Mouse (Mus musculus): ENCODE measurements around the gene Pif1. TPM values are rescaled to one million over a fixed set of nuclear protein-coding genes. Genes with fewer than 3 reads are reported as not detected.

Pif1 gene
- total and polyA plus RNA-seq, 3 experiments = 11.2 to 14.5 (median 12.2) TPM

DNA sequence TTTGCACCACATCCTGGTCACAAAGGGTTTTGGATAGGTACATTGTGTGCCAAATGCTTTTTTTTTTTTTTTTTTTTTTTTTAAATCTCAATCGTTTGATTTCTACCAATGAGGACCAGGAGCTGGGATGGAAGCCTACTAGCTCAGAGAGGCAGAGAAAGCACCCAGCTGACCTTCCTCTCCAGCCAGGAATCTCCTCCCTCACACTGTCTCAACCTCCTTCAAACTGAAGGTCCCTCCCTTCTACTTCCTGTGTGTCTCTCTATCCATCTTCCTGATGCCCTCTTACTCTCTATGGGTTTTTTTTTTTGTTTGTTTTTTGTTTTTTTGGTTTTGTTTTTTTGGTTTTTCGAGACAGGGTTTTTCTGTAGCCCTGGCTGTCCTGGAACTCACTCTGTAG is 14.0 kb downstream of the Pif1 start:
- Histone ChIP-seq H3K27me3 (replicated peaks) (no peaks in the 10 kb centered on the region), H3K79me2 (replicated peaks; ENCODE audit: control insufficient read depth, extremely low read depth, insufficient read depth, poor library complexity, severe bottlenecking) (no peaks in the 10 kb centered on the region), H3K4me2 (ENCODE audit: insufficient read depth, low read depth, poor library complexity, severe bottlenecking) (no peak overlapping the region), H3K9ac (ENCODE audit: insufficient read depth, low read depth) (no peak overlapping the region), H3K36me3 (replicated peaks in 1 of 2; ENCODE audit: control insufficient read depth in 1 of 2, insufficient read depth in 1 of 2, low read length in 1 of 2) (peaks cover 0 to 5% of the 10 kb centered on the region in 2 experiments), H3K9me3 (replicated peaks; ENCODE audit: low read length) (no peaks in the 10 kb centered on the region), H3K4me3 (replicated peaks in 1 of 3; ENCODE audit: low read depth in 2 of 3, low read length in 2 of 3, poor library complexity in 1 of 3) (no peak overlapping the region), H3K27ac (ENCODE audit: insufficient read depth, low read depth) (no peak overlapping the region), H3K4me1 (ENCODE audit: control insufficient read depth in 1 of 2, insufficient read depth in 2 of 2) (no peaks in the 10 kb centered on the region)
- dilution Hi-C loops (cut with MboI; ENCODE audit: extremely low pct_ligation_motif_present, extremely low pct_unique_long_range_greater_than_20kb, low sequenced_read_pairs) = no loop called here
- TF ChIP-seq ZC3H11A (IDR thresholded peaks at IDR 0.05; ENCODE audit: low read depth, low read length) = no peak
- TF ChIP-seq TCF12 (IDR thresholded peaks at IDR 0.05; ENCODE audit: low read depth, low read length) = no peak
- 0 out of 2 replicates have a peak, but pooled peaks have one; percentile 19 for TF ChIP-seq ZNF384 (IDR thresholded peaks at IDR 0.05; ENCODE audit: low read depth, low read length)
- TF ChIP-seq ELF1 (IDR thresholded peaks at IDR 0.05; ENCODE audit: low read depth, low read length) = no peak
- in situ Hi-C loops (cut with MboI; ENCODE audit: low pct_ligation_motif_present, low pct_unique_long_range_greater_than_20kb, low sequenced_read_pairs) = loop anchor here (10.0 kb wide), 1 partner anchor 244 kb away; no protein-coding TSS in a partner anchor
- DNase-seq (ENCODE audit: extremely low read depth) = no peak

DNA sequence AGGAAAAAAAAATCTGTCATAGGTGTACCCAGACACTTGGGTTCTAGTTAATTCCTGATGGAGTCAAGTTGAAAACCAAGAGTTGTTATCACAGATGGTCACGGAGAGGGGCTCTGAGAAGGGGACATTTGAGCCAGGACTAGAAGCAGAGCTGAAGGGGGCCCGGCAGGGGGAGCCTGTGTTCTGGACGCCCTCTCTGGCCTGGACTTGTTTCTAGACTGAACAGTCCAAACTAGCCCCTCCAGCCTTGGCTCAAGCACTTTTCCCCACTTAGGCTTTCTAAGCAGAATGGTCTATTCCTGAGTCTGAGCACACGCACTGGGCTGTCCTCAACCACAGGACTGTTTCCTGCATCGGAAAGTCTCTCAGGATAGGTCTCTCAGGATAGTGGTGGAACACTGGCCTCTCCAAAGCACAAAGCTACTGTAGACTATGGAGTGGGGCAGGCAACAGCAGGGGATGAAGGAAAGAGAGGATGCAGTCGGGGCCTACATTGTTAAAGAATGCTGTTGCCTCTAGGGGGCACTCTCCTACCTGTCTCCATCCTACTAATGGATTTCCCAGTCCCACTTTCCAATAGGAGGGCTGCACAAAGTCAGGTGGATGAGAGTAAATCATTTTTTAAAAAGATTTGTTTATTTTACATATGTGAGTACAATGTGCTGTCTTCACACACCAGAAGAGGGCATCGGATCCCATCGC is 16.6 kb downstream of the Pif1 start:
- no peaks in the 10 kb centered on the region for H3K9me3 ChIP-seq (replicated peaks; ENCODE audit: low read length)
- no peak for TF ChIP-seq UBTF (IDR thresholded peaks at IDR 0.05; ENCODE audit: low read depth, low read length)
- TF ChIP-seq HCFC1 (IDR thresholded peaks at IDR 0.05; ENCODE audit: low read depth, low read length) = no peak
- peak; percentile 24 for TF ChIP-seq SMC3 (IDR thresholded peaks at IDR 0.05; ENCODE audit: low read depth, low read length)
- TF ChIP-seq POLR2A (IDR thresholded peaks at IDR 0.05; ENCODE audit: low read depth, low read length) = no peak
- peak; percentile 33 for TF ChIP-seq RAD21 (IDR thresholded peaks at IDR 0.05; ENCODE audit: low read depth, low read length)
- peak; percentile 68 to 72 for TF ChIP-seq CTCF (conservative IDR thresholded peaks at IDR 0.05 in 1 of 2, IDR thresholded peaks at IDR 0.05 in 1 of 2; ENCODE audit: low read depth in 2 of 2, low read length in 2 of 2)
- no peaks in the 10 kb centered on the region for H3K79me2 ChIP-seq (replicated peaks; ENCODE audit: control insufficient read depth, extremely low read depth, insufficient read depth, poor library complexity, severe bottlenecking)
- H3K4me1 ChIP-seq (ENCODE audit: control insufficient read depth in 1 of 2, insufficient read depth in 2 of 2) = no peaks in the 10 kb centered on the region
- no peak overlapping the region for H3K27ac ChIP-seq (ENCODE audit: insufficient read depth, low read depth)
- H3K27me3 ChIP-seq (replicated peaks) = no peaks in the 10 kb centered on the region
- H3K36me3 ChIP-seq (replicated peaks in 1 of 2; ENCODE audit: control insufficient read depth in 1 of 2, insufficient read depth in 1 of 2, low read length in 1 of 2) = no peaks in the 10 kb centered on the region
- no peak overlapping the region for H3K4me2 ChIP-seq (ENCODE audit: insufficient read depth, low read depth, poor library complexity, severe bottlenecking)
- peak; percentile 31 for DNase-seq (ENCODE audit: extremely low read depth)
- dilution Hi-C loops (cut with MboI; ENCODE audit: extremely low pct_ligation_motif_present, extremely low pct_unique_long_range_greater_than_20kb, low sequenced_read_pairs) (no loop called here), in situ Hi-C loops (cut with MboI; ENCODE audit: low pct_ligation_motif_present, low pct_unique_long_range_greater_than_20kb, low sequenced_read_pairs) (loop anchor here (10.0 kb wide), 1 partner anchor 241 kb away; no protein-coding TSS in a partner anchor)
- no peak overlapping the region for H3K9ac ChIP-seq (ENCODE audit: insufficient read depth, low read depth)
- H3K4me3 ChIP-seq (replicated peaks in 1 of 3; ENCODE audit: low read depth in 2 of 3, low read length in 2 of 3, poor library complexity in 1 of 3) = no peak overlapping the region

- no peak overlapping the region for H3K9ac ChIP-seq (ENCODE audit: insufficient read depth, low read depth)
- no peaks in the 10 kb centered on the region for H3K4me1 ChIP-seq (ENCODE audit: control insufficient read depth in 1 of 2, insufficient read depth in 2 of 2)
- H3K36me3 ChIP-seq (replicated peaks in 1 of 2; ENCODE audit: control insufficient read depth in 1 of 2, insufficient read depth in 1 of 2, low read length in 1 of 2) = no peaks in the 10 kb centered on the region
- dilution Hi-C loops (cut with MboI; ENCODE audit: extremely low pct_ligation_motif_present, extremely low pct_unique_long_range_greater_than_20kb, low sequenced_read_pairs) = no loop called here
- no peak overlapping the region for H3K27ac ChIP-seq (ENCODE audit: insufficient read depth, low read depth)
- no peak overlapping the region for H3K4me3 ChIP-seq (replicated peaks in 1 of 3; ENCODE audit: low read depth in 2 of 3, low read length in 2 of 3, poor library complexity in 1 of 3)
- no peak for TF ChIP-seq RCOR1 (conservative IDR thresholded peaks at IDR 0.05; ENCODE audit: low read depth, low read length)
- no peak for TF ChIP-seq TCF12 (IDR thresholded peaks at IDR 0.05; ENCODE audit: low read depth, low read length)
- no peak for TF ChIP-seq MYC (IDR thresholded peaks at IDR 0.05; ENCODE audit: low read depth, low read length)
- TF ChIP-seq CTCF (conservative IDR thresholded peaks at IDR 0.05 in 1 of 2, IDR thresholded peaks at IDR 0.05 in 1 of 2; ENCODE audit: low read depth in 2 of 2, low read length in 2 of 2) = peak; percentile 34 to 88; a peak in 3 of 4 replicates
- TF ChIP-seq ZC3H11A (IDR thresholded peaks at IDR 0.05; ENCODE audit: low read depth, low read length) = peak; percentile 38; the same call in 1 of the 2 replicates
- no peak for TF ChIP-seq ZMIZ1 (IDR thresholded peaks at IDR 0.05; ENCODE audit: low read depth, low read length)
- peak; percentile 30 for TF ChIP-seq ZNF384 (IDR thresholded peaks at IDR 0.05; ENCODE audit: low read depth, low read length)
- TF ChIP-seq SIN3A (IDR thresholded peaks at IDR 0.05; ENCODE audit: low read length) = no peak
- peak; percentile 86 for TF ChIP-seq RAD21 (IDR thresholded peaks at IDR 0.05; ENCODE audit: low read depth, low read length)
- TF ChIP-seq POLR2A (IDR thresholded peaks at IDR 0.05; ENCODE audit: low read depth, low read length) = no peak
- TF ChIP-seq POLR2AphosphoS2 (IDR thresholded peaks at IDR 0.05; ENCODE audit: low read depth, low read length) = no peak
- TF ChIP-seq E2F4 (IDR thresholded peaks at IDR 0.05; ENCODE audit: insufficient replicate concordance, low read depth, low read length) = no peak
- TF ChIP-seq ELF1 (IDR thresholded peaks at IDR 0.05; ENCODE audit: low read depth, low read length) = no peak
- TF ChIP-seq SMC3 (IDR thresholded peaks at IDR 0.05; ENCODE audit: low read depth, low read length) = peak; percentile 82
- no peak for TF ChIP-seq GABPA (IDR thresholded peaks at IDR 0.05; ENCODE audit: insufficient replicate concordance, low read depth, low read length)
- no peaks in the 10 kb centered on the region for H3K79me2 ChIP-seq (replicated peaks; ENCODE audit: control insufficient read depth, extremely low read depth, insufficient read depth, poor library complexity, severe bottlenecking)
- in situ Hi-C loops (cut with MboI; ENCODE audit: low pct_ligation_motif_present, low pct_unique_long_range_greater_than_20kb, low sequenced_read_pairs) = loop anchor here (5.0 to 10.0 kb wide), 2 partner anchors 57 to 239 kb away; no protein-coding TSS in a partner anchor
- no peaks in the 10 kb centered on the region for H3K27me3 ChIP-seq (replicated peaks)
- no peak overlapping the region for H3K4me2 ChIP-seq (ENCODE audit: insufficient read depth, low read depth, poor library complexity, severe bottlenecking)
- peak; percentile 75 for DNase-seq (ENCODE audit: extremely low read depth)
- H3K9me3 ChIP-seq (replicated peaks; ENCODE audit: low read length) = no peaks in the 10 kb centered on the region
Observed at GRCm38 (mm10) chr9:65605471-65606136, 18.6 kb downstream of the Pif1 start.
